Mouse (Mus musculus) hindbrain, embryonic 12.5 days (tissue): ENCODE results near the gene Mier1. TPM values are rescaled to one million over a fixed set of nuclear protein-coding genes. Genes with fewer than 3 reads are reported as not detected.

Source experiments
- ATAC-seq: fragments of 200-750 bp; cut with Nextera tagmentation; 2 replicates; pipeline ENCODE4 v1.8.0; 2017; ENCODE audit warnings: moderate TSS enrichment; ENCODE audit not compliant: low FRiP score
- H3K27ac ChIP-seq: fragments of 300-500 bp; sonication (generic); 2 replicates; pipeline ENCODE4 v1.5.1; 2016; ENCODE audit warnings: mild to moderate bottlenecking
- H3K27me3 ChIP-seq: fragments of 300-500 bp; sonication (generic); 2 replicates; pipeline ENCODE4 v1.6.1; 2016; ENCODE audit warnings: mild to moderate bottlenecking
- H3K36me3 ChIP-seq: fragments of 300-500 bp; sonication (generic); 2 replicates; pipeline ENCODE4 v1.6.1; 2016; ENCODE audit warnings: mild to moderate bottlenecking
- H3K4me1 ChIP-seq: fragments of 300-500 bp; sonication (generic); 2 replicates; pipeline ENCODE4 v1.6.1; 2016
- H3K4me2 ChIP-seq: fragments of 300-500 bp; sonication (generic); replicated peaks from 2 replicates; pipeline ENCODE4 v1.6.1; 2016; ENCODE audit warnings: mild to moderate bottlenecking
- H3K4me3 ChIP-seq: fragments of 300-500 bp; sonication (generic); 2 replicates; pipeline ENCODE4 v1.5.1; 2016; ENCODE audit warnings: mild to moderate bottlenecking
- H3K9ac ChIP-seq: fragments of 300-500 bp; sonication (generic); 2 replicates; pipeline ENCODE4 v1.6.1; 2016; ENCODE audit warnings: mild to moderate bottlenecking, moderate library complexity
- H3K9me3 ChIP-seq: fragments of 300-500 bp; sonication (generic); replicated peaks from 2 replicates; pipeline ENCODE4 v1.6.1; 2016; ENCODE audit warnings: mild to moderate bottlenecking
- WGBS: fragments of 180-500 bp; shearing (Covaris S2); methylation state at CpG from one replicate; pipeline ENCODE4 v1.1.7; 2016; 5-methylcytosine and 5-hydroxymethylcytosine counted together
- polyA plus RNA-seq: library from polyadenylated mRNA; unstranded; fragments of >200 nt; fragmentation: Nextera tagmentation; extraction: Ambion mirVana; gene quantifications from 2 replicates; pipeline ENCODE4 v1.2.1, GENCODE M21; 2016

Mier1 gene
- polyA plus RNA-seq, 1 experiment from 2014 or later, result 46.1 TPM

GRCm38 (mm10) chr4:103208553-103208952, 94.4 kb downstream of the Mier1 start:
- Histone ChIP-seq H3K4me2 (no peak overlapping the region), H3K9ac (no peak overlapping the region), H3K27ac (no peak overlapping the region), H3K9me3 (no peaks in the 10 kb centered on the region), H3K4me3 (no peak overlapping the region), H3K4me1 (0 out of 2 replicates have a peak, but pooled peaks cover 4% of the 10 kb centered on the region), H3K27me3 (no peaks in the 10 kb centered on the region), H3K36me3 (peaks cover 40% of the 10 kb centered on the region)
- ATAC-seq, result no peak
- 90% methylated on average over 1 of the region's 1 CpGs for WGBS

DNA sequence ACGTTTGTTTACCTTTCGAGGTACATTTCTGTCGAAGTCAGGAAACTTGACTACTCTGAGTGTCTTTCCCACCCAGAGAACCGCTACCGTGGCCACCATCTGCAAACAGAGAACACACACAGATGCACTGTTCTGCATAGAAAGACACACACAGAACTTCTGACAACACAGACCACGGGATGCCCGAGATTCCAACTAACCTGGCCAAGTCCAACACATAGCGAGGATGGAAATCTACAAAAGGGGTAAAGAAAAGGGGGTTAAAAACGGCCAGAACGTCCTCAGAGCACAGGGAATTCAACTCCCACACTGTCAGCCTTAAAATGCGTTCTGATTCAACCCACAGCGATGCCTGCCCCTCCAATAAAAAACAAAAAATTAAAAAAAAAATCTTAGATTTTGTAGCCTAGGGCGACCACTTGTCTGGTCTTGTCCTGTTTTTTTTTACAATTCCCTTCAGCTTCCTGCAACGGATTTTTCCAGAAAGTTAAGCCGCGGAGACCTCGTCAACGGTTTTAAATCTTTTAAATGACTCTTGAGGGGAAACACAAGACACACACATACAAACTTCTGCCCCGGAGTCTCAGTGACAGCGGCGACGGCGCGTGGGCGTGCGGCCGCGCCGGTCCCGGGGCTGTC, 99.8 kb downstream of the Mier1 start:
- ATAC-seq, result no peak
- H3K9me3 ChIP-seq, result no peaks in the 10 kb centered on the region
- peaks cover 15% of the 10 kb centered on the region for H3K36me3 ChIP-seq
- peak overlapping the region; percentile 83 for H3K4me3 ChIP-seq
- 5% methylated on average over 30 of the region's 30 CpGs for WGBS
- peak overlapping the region; percentile 96 for H3K9ac ChIP-seq
- no peaks in the 10 kb centered on the region for H3K27me3 ChIP-seq
- peak overlapping the region; percentile 73 for H3K4me2 ChIP-seq
- peaks cover 13% of the 10 kb centered on the region for H3K4me1 ChIP-seq
- H3K27ac ChIP-seq, result peak overlapping the region; percentile 99

GRCm38 (mm10) chr4:103214498-103214924, 100.3 kb downstream of the Mier1 start:
- Histone ChIP-seq H3K36me3 (peaks cover 12% of the 10 kb centered on the region), H3K4me1 (peaks cover 13% of the 10 kb centered on the region), H3K4me2 (peak overlapping the region; percentile 73), H3K9me3 (no peaks in the 10 kb centered on the region), H3K27me3 (no peaks in the 10 kb centered on the region), H3K27ac (peak overlapping the region; percentile 99), H3K9ac (peak overlapping the region; percentile 96), H3K4me3 (peak overlapping the region; percentile 83)
- WGBS, result under 1% methylated on average over 48 of the region's 48 CpGs
- peak; percentile 85 for ATAC-seq

Other genes with a start within 250 kb of the Mier1 start
- gene Tctex1d1, start 135.8 kb upstream of the Mier1 start, polyA plus RNA-seq, result 3.6 and 4.5 TPM in 2 replicates
- gene Insl5, start 87.5 kb upstream of the Mier1 start, polyA plus RNA-seq, result 0.32 and 0.63 TPM in 2 replicates
- gene Wdr78, start 165 bp downstream of the Mier1 start, polyA plus RNA-seq, result 7.8 TPM in 2 replicates
- 12.7 and 12.8 TPM in 2 replicates for gene Slc35d1, start 100.8 kb downstream of the Mier1 start, polyA plus RNA-seq
- not detected in 2 replicates for gene 4921539E11Rik, start 176.5 kb downstream of the Mier1 start, polyA plus RNA-seq
- gene Oma1, start 199.4 kb downstream of the Mier1 start, polyA plus RNA-seq, result 13.1 and 13.6 TPM in 2 replicates